Mouse (Mus musculus) hindbrain, embryonic 14.5 days (tissue): Measurements from ENCODE around the gene Whrn. TPM values are rescaled to one million over a fixed set of nuclear protein-coding genes. Genes with fewer than 3 reads are reported as not detected.
A peak's percentile ranks its signal among the peaks of the same experiment; 100 is the strongest.

Experiments used
- ATAC-seq: fragments of 200-750 bp; cut with Nextera tagmentation; 2 replicates; pipeline ENCODE4 v1.8.0; 2017; ENCODE audit warnings: moderate number of reproducible peaks, mild to moderate bottlenecking, moderate TSS enrichment, moderate library complexity; ENCODE audit not compliant: low FRiP score
- DNase-seq: peaks from one replicate; pipeline ENCODE4 v3.0.0-alpha.2; 2015; ENCODE audit warnings: low spot score
- H3K27ac ChIP-seq: fragments of 300-500 bp; sonication (generic); 2 replicates; pipeline ENCODE4 v1.5.1; 2014; ENCODE audit warnings: mild to moderate bottlenecking, moderate library complexity
- H3K27me3 ChIP-seq: fragments of 300-500 bp; sonication (generic); 2 replicates; pipeline ENCODE4 v1.6.1; 2014; ENCODE audit warnings: mild to moderate bottlenecking, low read length, mixed read lengths; ENCODE audit not compliant: control insufficient read depth, insufficient read depth
- H3K36me3 ChIP-seq: fragments of 300-500 bp; sonication (generic); replicated peaks from 2 replicates; pipeline ENCODE4 v1.6.1; 2014; ENCODE audit not compliant: control insufficient read depth, insufficient read depth
- H3K4me1 ChIP-seq: fragments of 300-500 bp; sonication (generic); replicated peaks from 2 replicates; pipeline ENCODE4 v1.6.1; 2014; ENCODE audit warnings: antibody characterized with exemption, low read length, mixed read lengths; ENCODE audit not compliant: control insufficient read depth, insufficient read depth
- H3K4me2 ChIP-seq: fragments of 300-500 bp; sonication (generic); replicated peaks from 2 replicates; pipeline ENCODE4 v1.6.1; 2014; ENCODE audit warnings: mild to moderate bottlenecking, moderate library complexity
- H3K4me3 ChIP-seq: fragments of 300-500 bp; sonication (generic); replicated peaks from 2 replicates; pipeline ENCODE4 v1.5.1; 2014; ENCODE audit warnings: mild to moderate bottlenecking, low read length
- H3K9ac ChIP-seq: fragments of 300-500 bp; sonication (generic); 2 replicates; pipeline ENCODE4 v1.6.1; 2014
- H3K9me3 ChIP-seq: fragments of 300-500 bp; sonication (generic); 2 replicates; pipeline ENCODE4 v1.6.1; 2016; ENCODE audit warnings: low read length; ENCODE audit not compliant: control insufficient read depth
- WGBS: fragments of 180-500 bp; shearing (Covaris S2); extraction: QIAGEN DNeasy Blood & Tissue Kit; methylation state at CpG from one replicate; pipeline ENCODE4 v1.1.7; 2014; 5-methylcytosine and 5-hydroxymethylcytosine counted together
- polyA plus RNA-seq: library from polyadenylated mRNA; unstranded; fragments of >200 nt; fragmentation: Nextera tagmentation; extraction: Ambion mirVana; gene quantifications from 2 replicates; pipeline ENCODE4 v1.2.1, GENCODE M21; 2014

Whrn gene
- polyA plus RNA-seq, 1 experiment from 2014 or later = 5.8 TPM

GRCm38 (mm10) chr4:63487916-63488315 is 7.9 kb downstream of the Whrn start:
- H3K27me3 ChIP-seq = no peaks in the 10 kb centered on the region
- no peak overlapping the region for H3K9ac ChIP-seq
- no peak overlapping the region for H3K4me2 ChIP-seq
- DNase-seq (no peak), ATAC-seq (no peak)
- no peaks in the 10 kb centered on the region for H3K36me3 ChIP-seq
- H3K4me3 ChIP-seq = no peak overlapping the region
- no peaks in the 10 kb centered on the region for H3K9me3 ChIP-seq
- no peak overlapping the region for H3K27ac ChIP-seq
- WGBS = 93% methylated on average over 2 of the region's 2 CpGs
- H3K4me1 ChIP-seq = peaks cover 11% of the 10 kb centered on the region; the same call in 1 of the 2 replicates

DNA sequence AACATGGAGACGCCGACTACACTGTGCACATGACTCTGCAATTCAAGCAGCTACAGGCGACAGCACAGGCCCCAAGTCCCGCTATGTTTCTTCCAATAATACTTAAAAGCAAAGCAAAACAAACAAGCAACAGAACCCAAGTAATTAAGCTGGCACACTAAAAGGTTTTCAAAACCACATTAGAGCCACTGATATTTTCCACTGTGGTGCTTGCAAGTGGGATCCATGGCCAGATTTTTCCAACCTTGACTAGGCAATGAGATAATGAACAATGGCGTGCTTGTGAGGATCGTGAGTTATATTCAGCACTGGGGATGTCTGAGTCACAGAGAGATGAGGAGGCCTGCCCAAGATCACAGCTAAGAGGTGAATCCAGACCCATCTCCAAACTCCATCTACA is 8.5 kb downstream of the Whrn start:
- Histone ChIP-seq H3K4me3 (no peak overlapping the region), H3K9ac (no peak overlapping the region), H3K9me3 (no peaks in the 10 kb centered on the region), H3K4me1 (peaks cover 7% of the 10 kb centered on the region; the same call in 1 of the 2 replicates), H3K36me3 (no peaks in the 10 kb centered on the region), H3K27ac (no peak overlapping the region), H3K4me2 (no peak overlapping the region), H3K27me3 (no peaks in the 10 kb centered on the region)
- DNase-seq (no peak), ATAC-seq (no peak)
- WGBS = 74% methylated on average over 6 of the region's 6 CpGs

GRCm38 (mm10) chr4:63486523-63486922 is 9.3 kb downstream of the Whrn start:
- no peak overlapping the region for H3K27ac ChIP-seq

DNA sequence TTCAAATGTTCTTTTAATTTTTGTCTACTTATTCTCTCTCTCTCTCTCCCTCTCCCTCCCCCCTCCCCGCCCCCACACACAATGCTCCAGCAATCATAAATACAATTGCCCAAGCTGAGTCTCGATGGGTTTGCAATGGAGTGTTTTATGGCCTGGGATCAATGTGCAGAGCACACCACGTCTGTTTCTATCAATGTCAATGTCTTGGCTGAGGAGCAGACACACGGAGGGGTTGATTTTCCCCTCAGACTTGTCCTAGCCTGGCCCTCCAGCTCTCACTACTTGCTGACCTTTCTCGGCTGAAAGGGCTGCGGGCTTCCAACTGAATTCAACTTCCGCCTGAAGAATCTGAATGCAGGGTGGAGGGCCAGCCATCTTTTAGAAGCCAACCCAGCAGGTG is 12.1 kb downstream of the Whrn start:
- no peak for DNase-seq
- Histone ChIP-seq H3K27ac (no peak overlapping the region), H3K4me3 (no peak overlapping the region), H3K9me3 (no peaks in the 10 kb centered on the region), H3K36me3 (no peaks in the 10 kb centered on the region), H3K27me3 (no peaks in the 10 kb centered on the region), H3K9ac (no peak overlapping the region), H3K4me2 (no peak overlapping the region), H3K4me1 (no peaks in the 10 kb centered on the region; the same call in 1 of the 2 replicates)
- no peak for ATAC-seq
- whole genome bisulfite sequencing = 45% methylated on average over 7 of the region's 7 CpGs

More at GRCm38 (mm10) chr4:63486523-63486922, 9.3 kb downstream of the Whrn start:
- H3K9me3 ChIP-seq = no peaks in the 10 kb centered on the region
- H3K4me3 ChIP-seq = no peak overlapping the region
- H3K36me3 ChIP-seq = no peaks in the 10 kb centered on the region
- no peak for ATAC-seq
- no peak overlapping the region for H3K9ac ChIP-seq
- WGBS = 57% methylated on average over 4 of the region's 4 CpGs
- no peak for DNase-seq
- peaks cover 7% of the 10 kb centered on the region; the same call in 1 of the 2 replicates for H3K4me1 ChIP-seq
- H3K4me2 ChIP-seq = no peak overlapping the region
- no peaks in the 10 kb centered on the region for H3K27me3 ChIP-seq

DNA sequence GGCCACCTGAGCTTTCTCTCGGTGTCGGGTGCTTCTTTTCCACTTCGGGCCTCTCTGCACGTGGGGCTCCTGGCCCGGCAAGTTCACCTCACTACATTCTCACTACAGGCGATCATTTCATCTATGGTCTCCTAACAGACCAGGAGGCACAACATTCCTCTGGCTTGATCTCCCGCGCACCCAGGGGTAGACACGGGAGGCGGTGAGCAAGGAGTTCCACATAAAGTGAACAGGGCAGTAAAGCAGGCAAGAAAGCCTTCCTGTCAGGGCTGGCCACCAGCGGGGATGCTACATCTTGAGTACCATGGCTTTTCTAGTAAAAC is 15.0 kb downstream of the Whrn start:
- no peak for DNase-seq
- Histone ChIP-seq H3K4me1 (no peaks in the 10 kb centered on the region), H3K9me3 (no peaks in the 10 kb centered on the region), H3K27ac (no peak overlapping the region), H3K4me2 (no peak overlapping the region), H3K4me3 (no peak overlapping the region), H3K27me3 (no peaks in the 10 kb centered on the region), H3K9ac (no peak overlapping the region), H3K36me3 (no peaks in the 10 kb centered on the region)
- 39% methylated on average over 11 of the region's 11 CpGs for WGBS
- no peak for ATAC-seq

DNA sequence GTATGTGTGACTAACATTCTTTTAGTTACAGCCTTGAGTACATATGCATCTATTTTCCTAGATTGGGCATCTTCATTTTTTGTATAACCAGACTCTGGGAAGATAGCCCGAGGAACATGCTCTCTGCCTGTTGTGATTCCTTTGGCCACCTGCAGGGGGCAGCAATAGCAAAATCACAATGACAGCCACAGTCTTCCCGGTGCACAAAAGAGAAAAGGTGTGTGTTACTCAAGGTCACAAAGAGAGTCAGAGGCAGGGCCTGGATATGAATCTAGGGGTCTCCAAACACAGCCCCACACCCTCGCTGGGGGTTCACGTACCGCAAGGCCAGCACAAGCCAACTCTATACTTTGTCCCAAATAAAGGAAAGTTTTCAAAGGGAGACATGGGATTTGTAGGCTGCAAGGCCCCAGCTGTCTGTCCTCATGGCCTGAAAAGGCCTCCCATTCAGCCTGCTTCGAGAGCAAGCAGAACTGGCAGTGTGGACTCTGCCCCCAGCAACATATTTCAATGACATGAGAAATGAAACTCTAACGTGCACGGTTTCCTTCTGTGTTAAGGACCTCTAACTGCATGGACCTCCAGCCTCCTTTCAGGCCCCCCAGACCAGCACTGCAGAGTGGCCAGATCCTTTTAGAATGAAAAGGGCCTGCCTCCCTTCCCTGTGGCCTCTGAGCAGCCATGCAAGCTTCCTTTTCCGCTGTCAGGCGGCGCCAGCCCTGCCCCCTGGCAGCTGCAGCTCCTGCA is 15.5 kb downstream of the Whrn start:
- no peak overlapping the region for H3K4me2 ChIP-seq
- DNase-seq = peak; percentile 69

DNA sequence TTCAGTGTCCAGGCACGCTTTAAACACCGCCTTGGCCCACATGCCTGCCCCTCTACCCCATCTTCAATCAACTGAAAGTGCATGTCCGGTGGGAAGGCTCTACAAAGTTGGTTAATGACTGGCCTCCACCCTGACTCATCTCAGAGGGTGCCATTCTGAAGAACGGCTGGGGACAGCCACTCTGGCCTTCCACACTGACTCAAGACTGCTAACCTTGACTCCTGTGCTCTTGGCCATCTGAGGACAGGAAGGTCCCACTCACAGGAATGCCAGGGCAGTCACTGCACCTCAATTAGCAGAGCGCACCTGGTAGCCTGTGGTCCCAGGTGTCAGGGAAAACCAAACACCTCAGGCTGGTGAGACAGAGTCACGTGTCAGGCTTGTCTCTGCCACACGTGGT is 17.8 kb downstream of the Whrn start:
- Histone ChIP-seq H3K27me3 (no peaks in the 10 kb centered on the region), H3K4me1 (peaks cover 8% of the 10 kb centered on the region; the same call in 1 of the 2 replicates), H3K4me2 (no peak overlapping the region), H3K9ac (no peak overlapping the region), H3K9me3 (no peaks in the 10 kb centered on the region), H3K36me3 (no peaks in the 10 kb centered on the region), H3K4me3 (no peak overlapping the region), H3K27ac (no peak overlapping the region)
- WGBS = 87% methylated on average over 7 of the region's 7 CpGs
- ATAC-seq (no peak; the same call in 1 of the 2 replicates), DNase-seq (no peak)

More for the DNA sequence above, 15.5 kb downstream of the Whrn start:
- Histone ChIP-seq H3K27me3 (no peaks in the 10 kb centered on the region), H3K36me3 (no peaks in the 10 kb centered on the region), H3K27ac (no peak overlapping the region), H3K9ac (no peak overlapping the region), H3K4me1 (no peaks in the 10 kb centered on the region), H3K9me3 (no peaks in the 10 kb centered on the region), H3K4me3 (no peak overlapping the region)
- ATAC-seq = peak; percentile 43; the same call in 1 of the 2 replicates
- WGBS = 27% methylated on average over 11 of the region's 11 CpGs

- no peak overlapping the region for H3K4me3 ChIP-seq
- no peak overlapping the region for H3K27ac ChIP-seq
- peaks cover 8% of the 10 kb centered on the region; the same call in 1 of the 2 replicates for H3K4me1 ChIP-seq
- no peaks in the 10 kb centered on the region for H3K27me3 ChIP-seq
- DNase-seq (no peak), ATAC-seq (no peak)
- no peak overlapping the region for H3K4me2 ChIP-seq
- WGBS = 94% methylated on average over 6 of the region's 6 CpGs
- no peak overlapping the region for H3K9ac ChIP-seq
- no peaks in the 10 kb centered on the region for H3K9me3 ChIP-seq
- no peaks in the 10 kb centered on the region for H3K36me3 ChIP-seq
These were observed 18.9 kb downstream of the Whrn start for GRCm38 (mm10) chr4:63476891-63477290.

DNA sequence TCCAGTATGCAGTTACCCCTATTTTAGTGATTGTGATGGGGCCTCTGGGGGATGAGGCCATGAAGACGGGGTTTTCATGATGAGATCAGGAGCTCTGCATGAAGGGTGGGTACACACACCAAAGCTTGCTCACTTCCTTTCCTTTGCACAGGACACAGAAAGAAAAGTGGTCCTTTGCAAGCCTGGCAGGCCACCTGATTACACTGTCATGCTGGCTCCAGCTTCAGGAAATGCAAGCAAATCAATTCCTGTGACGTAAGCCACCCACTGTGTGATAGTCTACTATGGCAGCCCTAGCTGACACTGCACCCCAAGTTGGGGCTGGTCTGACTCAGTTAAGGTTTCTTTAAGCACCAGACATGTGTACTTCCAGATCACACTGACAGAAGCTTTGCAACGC is 20.6 kb downstream of the Whrn start:
- H3K9ac ChIP-seq = no peak overlapping the region
- no peak for DNase-seq
- WGBS = 63% methylated on average over 3 of the region's 3 CpGs
- peaks cover 8% of the 10 kb centered on the region; the same call in 1 of the 2 replicates for H3K4me1 ChIP-seq
- H3K4me2 ChIP-seq = no peak overlapping the region
- no peaks in the 10 kb centered on the region for H3K27me3 ChIP-seq
- no peaks in the 10 kb centered on the region for H3K9me3 ChIP-seq
- no peak overlapping the region for H3K27ac ChIP-seq
- no peaks in the 10 kb centered on the region for H3K36me3 ChIP-seq
- H3K4me3 ChIP-seq = no peak overlapping the region
- ATAC-seq = no peak
